Mouse (Mus musculus): ENCODE data around the gene Casp1. TPM values are rescaled to one million over a fixed set of nuclear protein-coding genes. Genes with fewer than 3 reads are reported as not detected.

The Casp1 gene
- total RNA-seq (2021) = 1 to 10 TPM in 1 of 2 experiments, under 1 TPM in 1; 0.94 to 1.5 TPM

GRCm38 (mm10) chr9:5298329-5299131 is at the start of gene Casp1:
Casp1 (plus strand) TSS chr9:5298517.
- intact Hi-C loops (cut with DNase I) = no loop called here
- DNase-seq (ENCODE audit: low spot score) = no peak

GRCm38 (mm10) chr9:5263951-5264475 is 34.3 kb upstream of the Casp1 start:
- no peak for DNase-seq (ENCODE audit: low spot score)
- intact Hi-C loops (cut with DNase I) = no loop called here

- no peak for DNase-seq (ENCODE audit: low spot score)
- intact Hi-C loops (cut with DNase I) = no loop called here
Measured at GRCm38 (mm10) chr9:5270274-5270673, 28.0 kb upstream of the Casp1 start.

DNA sequence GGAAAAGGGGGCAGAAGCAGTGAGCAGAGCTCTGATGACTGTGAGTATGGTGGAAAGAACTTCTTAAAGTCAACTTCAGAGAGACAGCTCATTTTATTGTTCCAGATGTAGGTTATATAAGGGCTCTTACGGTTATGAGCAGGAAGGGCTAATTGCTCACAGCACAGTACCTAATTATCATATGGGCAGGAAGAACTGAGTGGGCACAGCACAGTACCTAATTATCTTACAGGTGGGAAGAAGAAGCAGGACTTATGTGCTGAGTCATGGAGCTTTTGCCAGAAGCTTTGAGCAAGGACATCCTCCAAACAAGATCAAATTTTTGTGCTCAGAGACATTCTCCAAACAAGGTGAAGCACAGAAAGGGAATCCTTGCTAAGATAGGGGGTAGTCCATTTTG is 27.4 kb upstream of the Casp1 start:
- no peak for DNase-seq (ENCODE audit: low spot score)
- intact Hi-C loops (cut with DNase I) = no loop called here

- intact Hi-C loops (cut with DNase I) = no loop called here
- no peak for DNase-seq (ENCODE audit: low spot score)
Measured at GRCm38 (mm10) chr9:5271334-5271845, 26.9 kb upstream of the Casp1 start.

DNA sequence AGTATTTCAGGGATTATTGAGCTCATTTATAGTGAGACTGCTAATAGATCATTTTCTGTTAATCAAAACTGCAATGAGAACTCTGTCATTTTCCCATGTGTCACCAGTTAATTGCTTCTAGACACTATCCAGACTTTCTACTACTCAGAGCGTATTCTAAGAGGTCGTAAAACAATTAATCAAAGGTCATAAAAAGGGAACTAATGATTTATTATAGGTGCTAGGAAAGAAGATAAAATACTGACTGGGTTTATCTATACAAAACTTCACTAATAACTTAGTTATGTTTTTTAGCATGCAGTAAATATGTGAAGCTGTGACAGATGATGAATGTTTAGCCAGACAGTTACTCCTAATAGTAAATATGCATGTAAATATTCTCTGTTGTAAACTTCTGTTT is 12.2 kb upstream of the Casp1 start:
- no peak for DNase-seq (ENCODE audit: low spot score)

GRCm38 (mm10) chr9:5286597-5286996 is 11.7 kb upstream of the Casp1 start:
- DNase-seq (ENCODE audit: low spot score) = no peak
- intact Hi-C loops (cut with DNase I) = no loop called here

More for the DNA sequence above, 12.2 kb upstream of the Casp1 start:
- intact Hi-C loops (cut with DNase I) = no loop called here

DNA sequence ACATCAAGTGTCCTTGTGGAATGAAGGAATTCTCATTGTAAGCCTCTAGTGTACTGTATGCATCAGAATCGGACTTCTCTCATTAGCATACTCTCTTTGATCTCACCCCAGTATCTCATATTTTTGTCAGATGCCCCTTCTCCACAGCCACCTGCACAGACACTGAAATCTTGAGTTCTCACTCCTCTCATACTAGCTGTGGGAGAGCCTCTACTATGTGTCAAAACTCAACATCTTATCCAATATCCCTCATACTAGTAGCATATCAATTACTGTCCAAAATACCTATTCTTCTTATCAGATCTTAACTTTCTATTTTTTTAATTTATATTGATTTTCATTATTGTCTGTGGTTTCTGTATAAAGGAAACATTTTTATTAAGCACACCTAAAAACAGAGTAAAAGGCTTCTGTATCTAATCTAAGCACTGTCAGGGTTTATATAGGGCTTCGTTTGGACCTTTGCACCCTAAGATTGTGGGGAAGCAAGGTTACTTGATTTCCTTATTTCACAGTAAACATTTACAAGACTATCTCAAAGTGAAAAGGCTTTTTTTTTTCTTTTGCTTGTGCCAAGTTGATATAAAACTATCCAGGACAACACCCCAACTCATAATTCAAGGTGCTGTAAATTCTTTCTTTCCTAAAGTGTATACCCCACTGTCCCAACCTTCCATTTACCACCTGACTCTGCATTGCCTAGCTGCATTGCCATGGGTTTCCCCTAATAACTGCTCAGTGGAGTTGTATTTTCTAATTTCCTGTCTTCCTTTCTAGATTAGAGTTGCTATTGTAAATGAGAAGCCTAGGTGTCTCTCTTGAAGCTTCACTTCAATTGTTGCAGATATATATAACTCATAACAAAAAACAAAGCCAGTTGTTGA is 1.7 kb upstream of the Casp1 start:
- DNase-seq (ENCODE audit: low spot score) = no peak
- intact Hi-C loops (cut with DNase I) = no loop called here

DNA sequence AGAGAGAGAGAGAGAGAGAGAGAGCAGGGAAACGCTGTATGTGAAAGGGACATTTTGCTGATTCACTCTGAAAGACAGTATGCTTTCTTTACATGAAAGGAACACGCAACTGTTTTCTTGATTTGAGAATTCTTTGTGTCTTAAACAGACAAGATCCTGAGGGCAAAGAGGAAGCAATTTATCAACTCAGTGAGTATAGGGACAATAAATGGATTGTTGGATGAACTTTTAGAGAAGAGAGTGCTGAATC is 740 bp downstream of the Casp1 start:
- intact Hi-C loops (cut with DNase I) = no loop called here
- no peak for DNase-seq (ENCODE audit: low spot score)

DNA sequence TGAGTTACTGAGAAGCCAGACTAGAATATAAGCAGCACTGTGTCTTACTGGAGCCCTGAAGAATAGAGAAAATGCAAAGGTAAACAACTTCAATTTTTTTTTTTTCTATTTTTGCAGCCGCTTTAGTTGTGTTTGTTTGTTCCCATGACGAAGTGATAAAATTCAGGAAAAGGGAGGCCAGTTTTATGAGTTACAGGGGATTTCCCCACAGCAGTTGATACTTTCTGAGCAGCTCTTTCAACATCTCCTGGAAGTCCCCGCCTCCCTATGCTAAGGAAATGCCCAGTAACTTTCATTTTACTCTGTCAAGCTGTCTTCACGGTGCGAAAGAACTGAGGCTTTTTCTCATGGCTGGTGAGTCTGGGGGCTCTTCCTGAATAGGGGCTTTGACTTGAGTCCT is 10.2 kb downstream of the Casp1 start, which contains the start of gene Casp4:
TSS of gene Casp4 (plus strand) at position 268 of the 400 bp plus-strand sequence.
- intact Hi-C loops (cut with DNase I) = no loop called here
- DNase-seq (ENCODE audit: low spot score) = no peak

GRCm38 (mm10) chr9:5310112-5310511 is 11.8 kb downstream of the Casp1 start:
- intact Hi-C loops (cut with DNase I) = no loop called here
- DNase-seq (ENCODE audit: low spot score) = no peak

DNA sequence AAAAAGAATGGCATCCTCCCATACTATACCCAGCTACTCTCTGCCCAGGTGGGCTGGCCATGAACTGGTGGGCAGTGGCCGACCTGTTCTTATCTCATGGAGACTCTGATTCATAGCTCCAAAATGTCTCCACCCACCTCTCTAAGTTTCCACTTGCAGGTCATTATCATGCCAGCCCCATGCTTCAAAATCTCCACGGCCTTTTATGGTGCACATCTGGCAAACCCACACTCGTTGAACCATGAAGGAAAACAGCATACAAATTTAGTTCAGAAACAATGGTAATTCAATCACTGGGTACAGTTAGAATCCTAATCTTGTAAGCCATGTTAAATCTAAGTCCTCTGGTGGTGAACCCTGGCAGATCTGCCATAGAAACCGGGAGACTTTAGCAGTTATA is 13.1 kb downstream of the Casp1 start:
- DNase-seq (ENCODE audit: low spot score) = no peak
- intact Hi-C loops (cut with DNase I) = no loop called here

- DNase-seq (ENCODE audit: low spot score) = no peak
- intact Hi-C loops (cut with DNase I) = no loop called here
Measured at GRCm38 (mm10) chr9:5328204-5328603, 29.9 kb downstream of the Casp1 start.

GRCm38 (mm10) chr9:5332441-5332840 is 34.1 kb downstream of the Casp1 start:
- intact Hi-C loops (cut with DNase I) = no loop called here
- no peak for DNase-seq (ENCODE audit: low spot score)

- intact Hi-C loops (cut with DNase I) = no loop called here
Measured at GRCm38 (mm10) chr9:5333422-5333821, 35.1 kb downstream of the Casp1 start.

GRCm38 (mm10) chr9:5343092-5343491 is 44.8 kb downstream of the Casp1 start:
- intact Hi-C loops (cut with DNase I) = no loop called here
- DNase-seq (ENCODE audit: low spot score) = no peak

More at GRCm38 (mm10) chr9:5333422-5333821, 35.1 kb downstream of the Casp1 start:
- DNase-seq (ENCODE audit: low spot score) = no peak

DNA sequence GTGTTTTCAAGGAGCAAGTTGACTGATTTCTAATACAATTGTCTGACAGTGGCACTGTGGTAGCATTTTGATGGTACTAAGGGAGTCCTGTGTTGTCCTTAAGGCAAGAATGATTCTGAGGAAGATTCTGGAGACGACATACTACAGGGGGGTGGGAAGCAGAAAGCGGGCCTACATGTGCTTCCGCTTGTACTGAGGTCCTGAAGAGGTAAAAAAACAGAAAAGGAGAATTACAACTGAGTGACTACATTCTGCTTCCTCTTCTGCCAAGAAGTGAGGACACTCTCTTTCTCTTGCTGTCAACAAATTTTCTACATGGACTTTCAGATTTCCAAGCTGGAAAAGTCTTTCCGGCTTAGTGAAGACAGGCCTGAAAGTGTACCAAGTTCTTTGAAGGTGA is 45.8 kb downstream of the Casp1 start:
- no peak for DNase-seq (ENCODE audit: low spot score)
- intact Hi-C loops (cut with DNase I) = no loop called here

- intact Hi-C loops (cut with DNase I) = no loop called here
- DNase-seq (ENCODE audit: low spot score) = peak; percentile 11
Measured at GRCm38 (mm10) chr9:5345291-5345898, 47.1 kb downstream of the Casp1 start, which contains the start of gene Casp12. Casp12 (plus strand) TSS chr9:5345430.

GRCm38 (mm10) chr9:5347381-5347780 is 49.1 kb downstream of the Casp1 start:
- DNase-seq (ENCODE audit: low spot score) = no peak
- intact Hi-C loops (cut with DNase I) = no loop called here

DNA sequence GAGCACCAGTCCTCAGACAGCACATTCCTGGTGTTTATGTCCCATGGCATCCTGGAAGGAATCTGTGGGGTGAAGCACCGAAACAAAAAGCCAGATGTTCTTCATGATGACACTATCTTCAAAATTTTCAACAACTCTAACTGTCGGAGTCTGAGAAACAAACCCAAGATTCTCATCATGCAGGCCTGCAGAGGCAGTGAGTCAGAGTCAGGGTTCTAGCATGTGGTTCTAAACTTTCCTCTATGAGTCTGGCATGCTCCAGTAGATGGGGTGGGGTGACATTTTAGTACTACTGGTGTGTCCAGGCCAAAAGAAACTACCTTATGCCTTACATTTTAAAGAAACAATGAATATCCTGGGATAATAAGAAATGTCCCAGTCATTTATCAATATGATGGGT is 55.4 kb downstream of the Casp1 start:
- intact Hi-C loops (cut with DNase I) = no loop called here
- DNase-seq (ENCODE audit: low spot score) = no peak
